Mouse (Mus musculus) MEL (cell line): ENCODE results near the gene Gm20388. TPM values are rescaled to one million over a fixed set of nuclear protein-coding genes. Genes with fewer than 3 reads are reported as not detected.
A peak's percentile ranks its signal among the peaks of the same experiment; 100 is the strongest.

Source experiments
- DNase-seq: peaks from one replicate; pipeline ENCODE4 v3.0.0; 2011; ENCODE audit warnings: low read depth, low spot score
- H3K27ac ChIP-seq: 2 replicates; pipeline ENCODE4 v1.5.1; 2012; ENCODE audit warnings: low read depth, mild to moderate bottlenecking, control low read depth, low read length, moderate library complexity; ENCODE audit not compliant: control insufficient read depth
- H3K27me3 ChIP-seq, 2 experiments: fragments of 150-350 bp in 1 of 2; sonication (generic) in 1 of 2; 2 replicates each; pipeline ENCODE4 v1.6.1; 2012; ENCODE audit warnings: low read length in 2 of 2, mild to moderate bottlenecking in 2 of 2, improper control_type of control experiment in 1 of 2, moderate library complexity in 1 of 2; ENCODE audit not compliant: insufficient read depth in 2 of 2, control insufficient read depth in 1 of 2
- H3K36me3 ChIP-seq, 2 experiments: 2 replicates each; pipeline ENCODE4 v1.6.1; 2012 to 2014; ENCODE audit warnings: low read length in 2 of 2, improper control_type of control experiment in 1 of 2, inconsistent platforms in 1 of 2, mild to moderate bottlenecking in 1 of 2; ENCODE audit not compliant: insufficient read depth in 2 of 2, control insufficient read depth in 1 of 2
- H3K4me1 ChIP-seq, 2 experiments: fragments of 150-350 bp in 1 of 2; sonication (generic) in 1 of 2; 2 replicates each; pipeline ENCODE4 v1.6.1; 2012; ENCODE audit warnings: low read length in 2 of 2, improper control_type of control experiment in 1 of 2, mild to moderate bottlenecking in 1 of 2; ENCODE audit not compliant: insufficient read depth in 2 of 2, control insufficient read depth in 1 of 2
- H3K4me3 ChIP-seq, 2 experiments: fragments of 150-350 bp in 1 of 2; sonication (generic) in 1 of 2; 2 replicates each; pipeline ENCODE4 v1.5.1; 2012; ENCODE audit warnings: low read depth in 2 of 2, low read length in 2 of 2, mild to moderate bottlenecking in 2 of 2, moderate library complexity in 2 of 2, control low read depth in 1 of 2, improper control_type of control experiment in 1 of 2; ENCODE audit not compliant: control insufficient read depth in 1 of 2, insufficient read depth in 1 of 2
- H3K79me2 ChIP-seq: 2 replicates; pipeline ENCODE4 v1.6.1; 2012; ENCODE audit warnings: mild to moderate bottlenecking, low read length, moderate library complexity; ENCODE audit not compliant: control insufficient read depth, poor library complexity, insufficient read depth
- H3K9ac ChIP-seq: 2 replicates; pipeline ENCODE4 v1.6.1; 2012; ENCODE audit warnings: low read depth, mild to moderate bottlenecking, control low read depth, low read length, moderate library complexity; ENCODE audit not compliant: control insufficient read depth, poor library complexity, severe bottlenecking
- H3K9me3 ChIP-seq: fragments of 150-350 bp; sonication (generic); replicated peaks from 2 replicates; pipeline ENCODE4 v1.6.1; 2012; ENCODE audit warnings: mild to moderate bottlenecking, low read length, improper control_type of control experiment, moderate library complexity; ENCODE audit not compliant: insufficient read depth
- CHD2 ChIP-seq: IDR thresholded peaks from 2 replicates; pipeline ENCODE4 v1.6.1; 2011; ENCODE audit warnings: low read length, improper control_type of control experiment
- ELF1 ChIP-seq: IDR thresholded peaks from 2 replicates; pipeline ENCODE4 v1.6.1; 2014; ENCODE audit warnings: low read depth, mild to moderate bottlenecking, inconsistent platforms, low read length, improper control_type of control experiment, moderate library complexity
- EP300 ChIP-seq, 2 experiments: IDR thresholded peaks; 2 replicates each; pipeline ENCODE4 v1.6.1; 2011; ENCODE audit warnings: improper control_type of control experiment in 2 of 2, low read length in 2 of 2, low read depth in 1 of 2, mild to moderate bottlenecking in 1 of 2
- ETS1 ChIP-seq: IDR thresholded peaks from 2 replicates; pipeline ENCODE4 v1.6.1; 2012; ENCODE audit warnings: low read depth, mild to moderate bottlenecking, inconsistent platforms, low read length, improper control_type of control experiment, moderate library complexity
- GATA1 ChIP-seq: IDR thresholded peaks from 2 replicates; pipeline ENCODE4 v1.6.1; 2011; ENCODE audit warnings: low read depth, low read length, improper control_type of control experiment
- HCFC1 ChIP-seq: IDR thresholded peaks from 2 replicates; pipeline ENCODE4 v1.6.1; 2012; ENCODE audit warnings: low read depth, mild to moderate bottlenecking, inconsistent platforms, low read length, improper control_type of control experiment, moderate library complexity
- JUND ChIP-seq: IDR thresholded peaks from 2 replicates; pipeline ENCODE4 v1.6.1; 2011; ENCODE audit warnings: low read depth, mild to moderate bottlenecking, improper control_type of control experiment, low read length
- MAX ChIP-seq: IDR thresholded peaks from 2 replicates; pipeline ENCODE4 v1.6.1; 2011; ENCODE audit warnings: low read length, improper control_type of control experiment
- MAZ ChIP-seq: IDR thresholded peaks from 2 replicates; pipeline ENCODE4 v1.6.1; 2012; ENCODE audit warnings: low read depth, mild to moderate bottlenecking, inconsistent platforms, low read length, improper control_type of control experiment
- MXI1 ChIP-seq: IDR thresholded peaks from 2 replicates; pipeline ENCODE4 v1.6.1; 2011; ENCODE audit warnings: mild to moderate bottlenecking, low read depth, low read length, improper control_type of control experiment
- MYC ChIP-seq: IDR thresholded peaks from 2 replicates; pipeline ENCODE4 v1.6.1; 2011; ENCODE audit warnings: low read depth, mild to moderate bottlenecking, low read length, improper control_type of control experiment, moderate library complexity
- NRF1 ChIP-seq: IDR thresholded peaks from 2 replicates; pipeline ENCODE4 v1.6.1; 2014; ENCODE audit warnings: low read depth, mild to moderate bottlenecking, inconsistent platforms, low read length, improper control_type of control experiment, moderate library complexity; ENCODE audit not compliant: poor library complexity, insufficient read depth, severe bottlenecking
- POLR2AphosphoS5 ChIP-seq: IDR thresholded peaks from 2 replicates; pipeline ENCODE4 v1.6.1; 2012; ENCODE audit warnings: low read depth, borderline replicate concordance, mild to moderate bottlenecking, inconsistent platforms, low read length, moderate library complexity, mixed read lengths
- RAD21 ChIP-seq: IDR thresholded peaks from 2 replicates; pipeline ENCODE4 v1.6.1; 2011; ENCODE audit warnings: mild to moderate bottlenecking, low read depth, low read length, improper control_type of control experiment
- RCOR1 ChIP-seq: IDR thresholded peaks from 2 replicates; pipeline ENCODE4 v1.6.1; 2012; ENCODE audit warnings: low read depth, mild to moderate bottlenecking, inconsistent platforms, low read length, improper control_type of control experiment
- SMC3 ChIP-seq: IDR thresholded peaks from 2 replicates; pipeline ENCODE4 v1.6.1; 2011; ENCODE audit warnings: low read depth, low read length, improper control_type of control experiment
- TBP ChIP-seq: IDR thresholded peaks from 2 replicates; pipeline ENCODE4 v1.8.0; 2011; ENCODE audit warnings: low read depth, low read length, improper control_type of control experiment
- TCF12 ChIP-seq: IDR thresholded peaks from 2 replicates; pipeline ENCODE4 v1.6.1; 2014; ENCODE audit warnings: low read depth, mild to moderate bottlenecking, inconsistent platforms, low read length, improper control_type of control experiment, moderate library complexity
- USF1 ChIP-seq: IDR thresholded peaks from 2 replicates; pipeline ENCODE4 v1.6.1; 2014; ENCODE audit warnings: low read depth, mild to moderate bottlenecking, inconsistent platforms, low read length, improper control_type of control experiment, moderate library complexity
- ZKSCAN1 ChIP-seq: IDR thresholded peaks from 2 replicates; pipeline ENCODE4 v1.6.1; 2012; ENCODE audit warnings: low read depth, mild to moderate bottlenecking, inconsistent platforms, low read length, improper control_type of control experiment, moderate library complexity
- polyA plus RNA-seq, 2 experiments: library from polyadenylated mRNA; stranded (reverse) in 1 of 2; unstranded in 1 of 2; fragments of >175 nt in 1 of 2; fragments of >200 nt in 1 of 2; gene quantifications; 2 replicates each; pipeline versions ENCODE4 v1.2.1 to v1.2.4; 2012; ENCODE audit warnings: low replicate concordance in 2 of 2, low read depth in 1 of 2; ENCODE audit not compliant: insufficient read length in 2 of 2, insufficient read depth in 1 of 2, missing spikeins in 1 of 2
- total RNA-seq: library from RNA; depleted of rRNA; stranded (reverse); fragments of 300-350 nt; gene quantifications from 2 replicates; pipeline ENCODE4 v1.2.3, GENCODE M21; 2012

The Gm20388 gene
- total and polyA plus RNA-seq, 3 experiments: 11.1 to 17.8 TPM; not detected in 1

- H3K27me3 ChIP-seq: no peaks in the 10 kb centered on the region
- H3K27ac ChIP-seq: peak overlapping the region; percentile 92
- no peak for DNase-seq
- H3K4me1 ChIP-seq: peaks cover 25 to 46% of the 10 kb centered on the region in 2 experiments
- peaks cover 17% of the 10 kb centered on the region for H3K79me2 ChIP-seq
- no peak for TF ChIP-seq MAX
- TF ChIP-seq NRF1: no peak
- TF ChIP-seq MAZ: no peak
- TF ChIP-seq JUND: no peak
- TF ChIP-seq CHD2: no peak
- TF ChIP-seq RAD21: no peak
- no peak for TF ChIP-seq USF1
- TF ChIP-seq TBP: no peak
- TF ChIP-seq MXI1: no peak
- no peak for TF ChIP-seq EP300 (IDR thresholded peaks at IDR 0.05; ENCODE audit: low read depth in 1 of 2, low read length in 2 of 2)
- TF ChIP-seq MYC: no peak
- TF ChIP-seq ELF1: no peak
- no peak for TF ChIP-seq RCOR1
- TF ChIP-seq TCF12: no peak
- TF ChIP-seq POLR2AphosphoS5: no peak
- TF ChIP-seq GATA1: no peak
- no peak for TF ChIP-seq HCFC1
- TF ChIP-seq ZKSCAN1: no peak
- TF ChIP-seq SMC3: no peak
- no peak overlapping the region; the same call in 1 of the 2 replicates for H3K9ac ChIP-seq
- H3K4me3 ChIP-seq: no peak overlapping the region
- H3K9me3 ChIP-seq: no peaks in the 10 kb centered on the region
- H3K36me3 ChIP-seq: peaks cover 0 to 37% of the 10 kb centered on the region in 2 experiments; a peak in 2 of 4 replicates
Measured at GRCm38 (mm10) chr8:122702957-122703356, 2792.3 kb downstream of the Gm20388 start.

GRCm38 (mm10) chr8:122704612-122705011, 2794.0 kb downstream of the Gm20388 start:
- Histone ChIP-seq H3K9me3 (no peaks in the 10 kb centered on the region), H3K79me2 (0 out of 2 replicates have a peak, but pooled peaks cover under 1% of the 10 kb centered on the region), H3K36me3 (peaks cover 0 to 32% of the 10 kb centered on the region in 2 experiments; a peak in 2 of 4 replicates), H3K27me3 (no peaks in the 10 kb centered on the region), H3K4me1 (peaks cover 21 to 45% of the 10 kb centered on the region in 2 experiments), H3K9ac (no peak overlapping the region), H3K4me3 (no peak overlapping the region), H3K27ac (no peak overlapping the region)
- DNase-seq: peak; percentile 44
- TF ChIP-seq NRF1 (no peak), TCF12 (no peak), MYC (no peak), ETS1 (no peak)
